Mouse (Mus musculus) CD4-positive naive resting alpha-beta T cell, adult 57 days (primary cell): Measurements from ENCODE around the gene Begain. TPM values are rescaled to one million over a fixed set of nuclear protein-coding genes. Genes with fewer than 3 reads are reported as not detected.

Experiments used
- total RNA-seq: library from RNA; stranded (reverse); gene quantifications from one replicate; pipeline ENCODE4 v1.2.4, GENCODE M21; 2023

The Begain gene
- total RNA-seq = 3.0 TPM

GRCm38 (mm10) chr12:109068167-109068653, at the start of gene Begain:
TSS of gene Begain (minus strand) at chr12:109068217.

Other genes starting within 250 kb of the Begain start
- 7.6 TPM for gene Slc25a29, start 232.3 kb downstream of the Begain start, total RNA-seq
- 5.7 TPM for gene Slc25a47, start 232.2 kb downstream of the Begain start, total RNA-seq
- 8.0 TPM for gene Wdr25, start 174.6 kb downstream of the Begain start, total RNA-seq
- gene Wars, start 174.0 kb downstream of the Begain start, total RNA-seq = 37.9 TPM